Mouse (Mus musculus): Measurements from ENCODE around the gene Iqsec3. TPM values are rescaled to one million over a fixed set of nuclear protein-coding genes. Genes with fewer than 3 reads are reported as not detected.

Iqsec3 gene
- polyA plus RNA-seq, 1 experiment from 2014 or later, result not detected

DNA sequence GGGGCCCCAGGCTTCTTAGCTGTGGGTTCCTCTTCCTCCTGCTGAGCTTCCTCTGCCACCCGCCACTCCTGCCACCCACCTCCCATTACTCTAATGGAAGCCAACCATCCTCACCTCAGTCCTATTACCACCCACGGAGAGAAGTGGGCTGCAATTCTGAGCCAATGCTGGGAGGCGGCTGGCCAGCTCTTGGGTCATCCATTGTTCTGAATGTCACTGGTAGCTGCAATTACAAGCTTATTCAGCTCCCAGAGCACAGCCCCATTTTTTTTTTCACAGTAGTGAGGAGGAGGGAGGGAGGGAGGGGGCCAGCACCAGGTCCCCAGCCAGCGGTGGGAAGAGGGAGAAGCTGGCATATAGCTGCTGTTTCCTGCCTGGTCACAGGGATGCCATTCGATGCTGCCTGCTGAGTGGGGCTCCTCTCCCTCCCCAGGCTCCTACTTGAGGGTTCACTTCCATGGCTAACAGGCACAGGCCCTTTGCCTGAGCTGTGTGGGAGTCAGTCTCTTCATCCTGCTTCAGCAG lies 32.7 kb downstream of the Iqsec3 start:
- Histone ChIP-seq H3K27ac (no peak overlapping the region), H3K4me1 (no peaks in the 10 kb centered on the region), H3K4me2 (no peak overlapping the region), H3K9ac (no peak overlapping the region), H3K9me3 (replicated peaks) (no peaks in the 10 kb centered on the region), H3K4me3 (no peak overlapping the region), H3K36me3 (no peaks in the 10 kb centered on the region), H3K27me3 (replicated peaks) (no peaks in the 10 kb centered on the region)
- WGBS (ENCODE audit: insufficient replicate concordance), result 21% methylated on average over 5 of the region's 5 CpGs
- no peak for ATAC-seq

DNA sequence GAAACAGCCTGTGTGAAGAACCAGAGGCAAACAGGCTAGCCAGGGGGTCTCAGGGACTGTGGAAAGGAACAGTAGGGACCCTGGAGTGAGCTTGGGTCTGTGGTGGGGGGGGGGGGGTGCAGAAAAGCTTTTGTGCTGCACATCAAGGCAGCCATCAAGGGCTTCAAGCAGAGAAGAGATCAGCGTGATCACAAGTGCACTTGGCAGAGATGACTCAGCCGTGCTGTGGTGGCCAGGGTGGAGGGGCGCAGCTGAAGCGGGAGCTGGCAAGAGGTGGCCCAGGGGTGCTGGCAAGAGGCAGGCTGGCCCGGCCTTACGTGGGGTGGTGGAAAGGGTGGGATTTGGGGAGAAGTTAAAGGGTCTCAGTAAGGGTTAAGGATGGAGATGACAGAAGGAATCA lies 48.6 kb downstream of the Iqsec3 start:
- no peak for ATAC-seq
- peaks cover 11% of the 10 kb centered on the region; the same call in 1 of the 2 replicates for H3K27me3 ChIP-seq (replicated peaks)
- no peaks in the 10 kb centered on the region for H3K36me3 ChIP-seq
- H3K9ac ChIP-seq, result no peak overlapping the region
- no peaks in the 10 kb centered on the region for H3K4me1 ChIP-seq
- H3K9me3 ChIP-seq (replicated peaks), result no peaks in the 10 kb centered on the region
- H3K4me3 ChIP-seq, result no peak overlapping the region
- no peak overlapping the region for H3K27ac ChIP-seq
- WGBS (ENCODE audit: insufficient replicate concordance), result 43% methylated on average over 6 of the region's 6 CpGs
- H3K4me2 ChIP-seq, result no peak overlapping the region

DNA sequence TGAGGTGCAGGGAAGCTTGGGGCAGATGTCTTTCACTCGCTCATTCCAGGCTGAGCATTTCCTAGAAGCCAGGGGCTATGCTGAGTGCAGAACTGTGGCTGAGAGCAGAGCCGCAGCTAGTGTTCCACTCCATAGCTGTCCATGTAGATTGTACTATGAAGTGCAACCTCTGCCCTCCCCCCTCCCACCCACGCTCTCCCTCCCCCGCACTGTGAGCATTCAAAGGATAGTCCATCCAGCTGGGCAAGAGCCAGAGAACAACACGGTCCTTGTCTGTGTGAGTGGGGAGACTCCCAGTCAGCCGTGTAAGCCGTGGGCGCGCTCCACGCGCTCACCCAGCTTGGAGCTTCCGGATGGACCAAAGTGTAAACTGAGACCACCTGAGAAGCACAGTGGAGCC lies 49.1 kb downstream of the Iqsec3 start:
- no peak overlapping the region for H3K4me3 ChIP-seq
- no peak overlapping the region for H3K4me2 ChIP-seq
- peaks cover 11% of the 10 kb centered on the region; the same call in 1 of the 2 replicates for H3K27me3 ChIP-seq (replicated peaks)
- WGBS (ENCODE audit: insufficient replicate concordance), result 56% methylated on average over 12 of the region's 12 CpGs
- no peaks in the 10 kb centered on the region for H3K9me3 ChIP-seq (replicated peaks)
- no peaks in the 10 kb centered on the region for H3K4me1 ChIP-seq
- no peak overlapping the region for H3K27ac ChIP-seq
- H3K36me3 ChIP-seq, result no peaks in the 10 kb centered on the region
- no peak overlapping the region for H3K9ac ChIP-seq
- ATAC-seq, result no peak

DNA sequence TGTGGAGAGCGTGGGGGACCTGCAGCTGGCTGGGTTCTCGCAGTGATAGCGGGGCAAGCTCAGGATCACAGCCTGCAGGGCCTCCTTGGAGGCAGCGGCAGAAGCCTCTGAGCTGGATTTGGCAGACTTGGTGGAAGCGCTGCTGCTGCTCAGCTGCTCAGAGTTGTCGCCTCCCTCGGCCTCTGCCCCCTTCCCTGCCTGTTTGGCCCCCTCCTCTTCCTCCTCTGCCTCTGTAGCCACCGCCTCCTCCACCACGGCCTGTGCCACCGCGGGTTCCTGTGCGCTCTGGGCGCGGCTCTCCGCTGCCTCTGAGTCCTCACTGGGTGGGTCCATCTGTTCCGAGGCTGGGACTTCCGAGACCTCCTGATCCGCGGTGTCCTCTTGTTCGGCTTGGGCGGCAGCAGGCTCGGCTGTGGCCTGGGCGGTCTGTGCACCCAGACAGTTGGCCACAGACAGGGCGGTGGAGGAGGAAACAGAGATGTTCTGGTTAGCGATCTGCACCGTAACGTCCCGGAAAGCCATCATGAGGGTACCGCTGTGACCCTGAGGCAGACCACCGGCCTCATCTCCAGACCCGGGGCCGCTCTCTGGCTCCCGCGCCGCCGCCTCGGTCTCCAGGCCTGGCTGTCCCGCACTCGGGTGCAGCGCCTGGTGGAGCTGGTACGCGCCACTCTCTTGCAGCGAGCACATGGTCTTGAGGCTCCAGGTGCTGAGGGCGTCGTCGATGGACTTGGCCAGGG lies 60.8 kb downstream of the Iqsec3 start:
- WGBS (ENCODE audit: insufficient replicate concordance), result 2% methylated on average over 45 of the region's 46 CpGs

DNA sequence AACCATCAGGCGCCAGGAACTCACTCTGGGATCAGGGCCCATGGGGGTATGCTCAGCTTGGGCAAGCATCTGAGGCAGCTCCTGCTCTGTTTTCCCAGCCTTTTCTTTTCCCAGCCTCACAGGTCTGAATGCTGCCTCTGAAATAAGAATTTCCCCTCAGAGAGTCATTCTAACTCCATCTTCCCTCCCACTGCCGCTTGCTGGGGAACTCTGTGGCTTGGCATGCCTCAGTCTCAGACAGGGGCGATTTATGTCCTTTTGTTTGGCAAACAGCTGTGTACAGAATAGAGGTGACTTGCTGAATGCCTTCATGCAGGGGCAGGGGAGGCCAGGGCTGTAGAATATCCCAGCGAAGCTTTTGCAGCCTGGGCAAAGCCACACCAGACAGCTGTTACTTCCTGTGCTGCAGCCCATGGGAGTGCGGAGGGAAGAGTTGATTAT lies 65.9 kb downstream of the Iqsec3 start:
- Histone ChIP-seq H3K36me3 (no peaks in the 10 kb centered on the region), H3K27me3 (replicated peaks) (peaks cover 30% of the 10 kb centered on the region), H3K4me2 (no peak overlapping the region), H3K9me3 (replicated peaks) (no peaks in the 10 kb centered on the region), H3K9ac (no peak overlapping the region), H3K27ac (no peak overlapping the region), H3K4me1 (no peaks in the 10 kb centered on the region), H3K4me3 (no peak overlapping the region)
- 39% methylated on average over 5 of the region's 5 CpGs for WGBS (ENCODE audit: insufficient replicate concordance)
- no peak for ATAC-seq

More for the DNA sequence above, 60.8 kb downstream of the Iqsec3 start:
- H3K4me2 ChIP-seq, result peak overlapping the region; percentile 38; the same call in 1 of the 2 replicates
- H3K9ac ChIP-seq, result no peak overlapping the region
- no peaks in the 10 kb centered on the region for H3K36me3 ChIP-seq
- ATAC-seq, result no peak
- peaks cover 58% of the 10 kb centered on the region for H3K27me3 ChIP-seq (replicated peaks)
- no peak overlapping the region for H3K27ac ChIP-seq
- no peaks in the 10 kb centered on the region for H3K4me1 ChIP-seq
- H3K9me3 ChIP-seq (replicated peaks), result no peaks in the 10 kb centered on the region
- no peak overlapping the region for H3K4me3 ChIP-seq

DNA sequence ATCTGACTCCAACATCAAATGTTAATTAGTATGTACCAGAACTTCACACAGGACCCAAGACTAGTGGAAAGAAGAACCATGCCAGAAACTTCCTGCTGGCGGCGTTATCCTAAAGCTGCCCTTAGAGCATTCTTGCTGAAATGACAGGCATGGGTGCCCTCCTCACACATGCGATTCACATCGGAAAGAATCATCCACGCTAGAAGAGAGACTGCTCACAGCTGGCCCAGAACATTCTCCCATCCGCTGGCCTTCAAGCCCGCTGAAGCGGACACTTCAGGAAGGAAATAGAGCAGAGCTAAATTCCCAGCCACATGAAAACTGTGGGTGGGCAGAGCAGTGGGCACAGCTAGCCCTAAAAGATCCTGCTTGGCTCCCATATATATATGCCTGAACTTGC lies 68.2 kb downstream of the Iqsec3 start:
- Histone ChIP-seq H3K9me3 (replicated peaks) (no peaks in the 10 kb centered on the region), H3K4me2 (no peak overlapping the region), H3K27ac (no peak overlapping the region), H3K4me3 (no peak overlapping the region), H3K4me1 (no peaks in the 10 kb centered on the region), H3K9ac (no peak overlapping the region), H3K27me3 (replicated peaks) (peaks cover 7% of the 10 kb centered on the region; the same call in 1 of the 2 replicates), H3K36me3 (no peaks in the 10 kb centered on the region)
- no peak for ATAC-seq
- 74% methylated on average over 8 of the region's 8 CpGs for WGBS (ENCODE audit: insufficient replicate concordance)

DNA sequence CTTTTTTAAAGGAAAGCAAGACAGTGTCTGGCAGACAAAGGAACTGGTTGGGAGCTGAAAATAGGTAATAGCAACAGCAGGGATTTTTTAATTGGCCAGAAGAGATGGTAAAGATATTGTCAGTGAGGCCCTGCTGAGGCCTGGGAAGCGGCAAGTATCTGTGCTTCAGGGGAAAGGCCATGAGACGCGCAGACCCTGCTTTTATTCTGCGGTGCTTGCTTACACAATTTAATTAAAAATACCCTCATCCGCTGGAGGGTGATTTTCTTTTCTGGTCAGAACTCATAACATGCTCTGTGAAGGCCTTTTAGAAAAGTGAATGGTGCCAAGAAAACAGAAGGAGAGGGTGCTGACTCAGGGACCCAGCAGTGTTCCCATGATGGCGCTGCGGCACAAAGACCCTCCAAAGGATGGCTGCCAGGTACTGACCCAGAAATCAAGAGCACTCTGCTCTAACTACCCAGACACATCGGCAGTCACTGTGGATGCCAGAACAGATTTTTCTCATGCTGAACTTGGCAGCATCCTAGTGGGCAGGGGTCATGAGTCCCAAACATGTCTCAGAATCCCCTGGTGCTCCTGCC lies 70.7 kb downstream of the Iqsec3 start:
- Histone ChIP-seq H3K36me3 (no peaks in the 10 kb centered on the region), H3K27me3 (replicated peaks) (no peaks in the 10 kb centered on the region; the same call in 1 of the 2 replicates), H3K4me1 (no peaks in the 10 kb centered on the region), H3K9me3 (replicated peaks) (no peaks in the 10 kb centered on the region), H3K9ac (no peak overlapping the region), H3K4me2 (no peak overlapping the region), H3K4me3 (no peak overlapping the region), H3K27ac (no peak overlapping the region)
- no peak for ATAC-seq
- WGBS (ENCODE audit: insufficient replicate concordance), result 82% methylated on average over 8 of the region's 8 CpGs

DNA sequence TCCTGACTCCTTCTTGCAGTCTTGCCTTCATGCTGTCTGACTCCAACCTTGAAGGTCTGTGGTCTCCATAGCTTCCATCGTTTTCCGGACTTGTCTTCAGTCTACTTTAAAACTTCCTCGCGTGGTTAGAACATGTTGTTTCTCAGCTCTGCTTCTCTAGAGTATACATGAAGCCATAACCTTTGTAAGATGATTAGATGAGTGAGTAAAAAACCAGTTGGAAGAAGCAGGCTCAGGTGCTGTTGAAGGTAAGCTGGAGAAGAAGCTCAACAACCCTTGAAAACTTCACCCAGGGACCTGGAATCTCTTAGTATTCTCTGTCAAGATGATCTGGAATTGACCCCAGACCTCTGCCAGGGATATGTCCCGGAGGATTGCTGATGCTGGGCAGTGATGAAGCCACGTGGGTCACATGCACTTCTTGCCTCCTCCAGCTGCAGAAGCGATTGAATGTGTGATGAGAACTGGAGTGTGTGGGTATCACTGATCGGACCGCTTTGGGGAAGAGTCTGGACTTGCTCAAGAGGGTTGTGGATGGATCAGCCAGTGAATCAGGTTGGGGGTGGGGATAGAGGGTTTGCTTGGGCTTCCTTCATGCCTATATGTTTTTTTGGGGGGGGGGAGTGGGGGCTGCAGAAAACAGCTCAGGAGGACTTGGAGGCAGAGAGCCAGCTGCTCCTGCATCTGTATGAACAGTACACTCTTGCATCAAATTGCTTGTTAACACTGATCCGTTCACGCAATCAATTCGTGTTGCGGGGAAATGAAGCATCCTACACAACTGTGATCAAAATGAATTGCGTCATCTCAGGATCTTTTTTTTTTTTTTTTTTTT lies 71.4 kb downstream of the Iqsec3 start:
- H3K4me2 ChIP-seq, result no peak overlapping the region
- H3K27ac ChIP-seq, result no peak overlapping the region
- H3K27me3 ChIP-seq (replicated peaks), result no peaks in the 10 kb centered on the region; the same call in 1 of the 2 replicates
- no peaks in the 10 kb centered on the region for H3K4me1 ChIP-seq
- WGBS (ENCODE audit: insufficient replicate concordance), result 69% methylated on average over 14 of the region's 14 CpGs
- H3K9me3 ChIP-seq (replicated peaks), result no peaks in the 10 kb centered on the region
- ATAC-seq, result no peak
- H3K4me3 ChIP-seq, result no peak overlapping the region
- no peaks in the 10 kb centered on the region for H3K36me3 ChIP-seq
- no peak overlapping the region for H3K9ac ChIP-seq

DNA sequence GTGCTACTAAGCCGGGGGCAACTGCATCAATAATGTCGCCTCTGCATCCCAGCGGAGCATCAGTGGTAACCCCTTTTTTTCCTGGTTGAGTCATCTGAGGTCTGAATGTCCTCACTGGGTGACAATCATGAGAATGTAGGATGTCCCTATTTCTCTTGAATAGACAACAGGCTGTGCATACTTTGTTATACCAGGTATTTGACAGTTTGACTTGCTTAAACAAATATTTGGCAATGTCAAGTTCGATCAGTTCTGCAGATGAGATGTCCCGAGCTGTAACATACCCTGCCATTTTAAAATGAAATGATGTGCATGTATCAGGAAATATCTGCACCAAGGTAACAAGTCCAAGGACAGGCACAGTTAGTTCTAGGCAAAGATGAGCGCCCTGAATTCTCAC lies 72.3 kb downstream of the Iqsec3 start:
- no peak for ATAC-seq
- no peaks in the 10 kb centered on the region for H3K36me3 ChIP-seq
- H3K9me3 ChIP-seq (replicated peaks), result no peaks in the 10 kb centered on the region
- no peaks in the 10 kb centered on the region; the same call in 1 of the 2 replicates for H3K27me3 ChIP-seq (replicated peaks)
- H3K4me2 ChIP-seq, result no peak overlapping the region
- no peak overlapping the region for H3K4me3 ChIP-seq
- H3K4me1 ChIP-seq, result no peaks in the 10 kb centered on the region
- H3K9ac ChIP-seq, result no peak overlapping the region
- H3K27ac ChIP-seq, result no peak overlapping the region
- 74% methylated on average over 6 of the region's 6 CpGs for WGBS (ENCODE audit: insufficient replicate concordance)

DNA sequence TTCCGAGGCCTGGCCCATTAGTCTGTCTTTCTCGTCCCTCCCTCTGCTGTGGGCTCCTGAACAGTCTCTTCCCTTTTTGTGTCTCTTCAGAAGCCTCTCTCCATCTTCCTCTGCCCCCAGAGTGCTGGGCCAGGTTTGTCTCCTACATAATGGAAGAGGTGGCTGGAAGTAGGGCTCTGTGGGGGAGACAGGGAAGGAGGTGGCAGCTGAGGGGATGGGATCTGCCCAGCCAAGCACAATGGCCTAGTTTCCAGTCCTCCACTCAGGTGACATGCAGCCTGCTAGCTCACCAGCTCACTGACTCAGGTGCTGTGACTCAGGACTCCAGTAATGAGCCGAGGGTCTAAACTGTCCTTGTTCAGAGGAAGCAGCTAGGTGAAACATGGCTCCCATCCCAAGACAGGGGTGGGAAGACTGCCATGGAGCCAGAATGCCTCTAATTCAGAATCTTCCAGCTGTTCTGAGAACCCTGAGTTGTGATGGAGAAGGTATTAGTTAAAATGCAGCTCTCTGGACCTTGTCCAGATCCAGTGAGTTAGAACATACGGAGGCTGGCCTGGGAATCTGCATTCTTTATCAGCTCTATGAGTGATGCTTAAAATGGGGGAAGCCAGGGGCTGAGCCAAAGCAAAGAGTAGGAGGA lies 80.7 kb downstream of the Iqsec3 start:
- H3K9me3 ChIP-seq (replicated peaks), result peaks cover 9% of the 10 kb centered on the region
- WGBS (ENCODE audit: insufficient replicate concordance), result 72% methylated on average over 4 of the region's 4 CpGs
- no peak for ATAC-seq

DNA sequence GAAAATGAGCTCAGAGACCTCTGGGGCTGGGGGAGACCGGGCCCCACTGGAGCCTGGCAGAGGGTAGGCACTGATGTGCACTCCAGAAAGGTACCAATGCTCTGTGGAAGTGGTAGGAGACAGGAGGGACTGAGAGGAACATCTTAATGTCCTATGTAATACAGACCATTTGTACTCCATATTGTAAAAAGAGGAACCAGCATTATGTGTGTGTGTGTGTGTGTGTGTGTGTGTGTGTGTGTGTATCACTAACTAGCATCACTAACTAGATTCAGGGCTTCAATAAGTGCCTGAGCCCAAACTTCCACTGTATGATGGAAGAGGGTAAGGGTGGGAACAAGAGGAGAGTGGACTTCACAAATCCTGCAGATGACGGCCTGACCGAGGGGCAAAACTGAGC lies 88.1 kb downstream of the Iqsec3 start:
- Histone ChIP-seq H3K27me3 (replicated peaks) (peaks cover 11% of the 10 kb centered on the region; the same call in 1 of the 2 replicates), H3K36me3 (no peaks in the 10 kb centered on the region), H3K4me3 (no peak overlapping the region), H3K9me3 (replicated peaks) (no peaks in the 10 kb centered on the region), H3K9ac (no peak overlapping the region), H3K4me1 (no peaks in the 10 kb centered on the region), H3K27ac (no peak overlapping the region), H3K4me2 (no peak overlapping the region)
- ATAC-seq, result no peak
- WGBS (ENCODE audit: insufficient replicate concordance), result 75% methylated on average over 3 of the region's 3 CpGs

More for the DNA sequence above, 80.7 kb downstream of the Iqsec3 start:
- 0 out of 2 replicates have a peak, but pooled peaks cover 3% of the 10 kb centered on the region for H3K27me3 ChIP-seq (replicated peaks)
- no peaks in the 10 kb centered on the region for H3K36me3 ChIP-seq
- H3K4me3 ChIP-seq, result no peak overlapping the region
- H3K27ac ChIP-seq, result no peak overlapping the region
- H3K4me1 ChIP-seq, result no peaks in the 10 kb centered on the region
- no peak overlapping the region for H3K9ac ChIP-seq
- no peak overlapping the region for H3K4me2 ChIP-seq

Data from liver, embryonic 12.5 days (tissue).